Mouse (Mus musculus) lung, adult 18-20 months (tissue): Measurements from ENCODE around the gene Vtn.
A peak's percentile ranks its signal among the peaks of the same experiment; 100 is the strongest.

Experiments used
- DNase-seq, 2 experiments: peaks; one replicate each; pipeline ENCODE4 v3.0.0; 2022; ENCODE audit warnings: mixed read lengths in 2 of 2

The Vtn gene

DNA sequence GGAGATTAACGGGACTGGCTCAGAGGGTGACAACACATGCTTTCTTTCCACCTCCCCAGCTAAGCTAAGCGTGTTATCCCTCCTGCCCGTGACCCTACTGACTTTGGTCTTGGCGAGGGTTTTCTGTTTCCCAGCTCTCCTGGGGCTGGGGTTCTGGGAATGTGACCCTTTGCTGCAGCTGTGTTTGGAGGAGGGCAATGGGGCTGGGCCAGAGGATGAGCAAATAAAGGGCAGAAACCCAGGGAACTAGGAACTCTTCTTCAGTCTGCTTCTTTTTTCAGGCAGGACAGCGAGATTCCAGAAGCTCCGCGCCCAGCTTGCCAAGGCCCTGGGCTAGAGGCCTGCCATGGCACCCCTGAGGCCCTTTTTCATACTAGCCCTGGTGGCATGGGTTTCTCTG, at the start of gene Vtn:
Gene Vtn (plus strand): TSS at position 88 of the 400 bp plus-strand sequence.
- no peak for DNase-seq

DNA sequence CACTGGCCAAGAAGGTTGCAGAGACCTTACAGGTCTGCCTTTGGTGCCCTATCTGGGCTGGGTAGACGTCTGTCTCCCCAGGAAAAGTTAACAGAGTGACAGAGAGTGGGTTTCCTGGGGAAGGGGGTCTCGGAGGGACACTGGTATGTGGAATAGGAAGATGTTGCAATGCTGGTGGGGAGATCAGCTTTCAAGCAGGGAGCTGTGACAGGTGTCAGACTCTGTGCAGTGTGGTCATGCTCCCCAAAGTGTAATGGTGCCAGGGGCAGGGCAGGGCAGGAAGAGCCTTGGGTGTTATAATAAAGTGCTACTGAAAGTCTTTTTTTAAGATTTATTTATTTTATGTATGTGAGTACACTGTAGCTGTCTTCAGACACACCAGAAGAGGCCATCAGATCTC, 48.6 kb upstream of the Vtn start:
- no peak for DNase-seq

DNA sequence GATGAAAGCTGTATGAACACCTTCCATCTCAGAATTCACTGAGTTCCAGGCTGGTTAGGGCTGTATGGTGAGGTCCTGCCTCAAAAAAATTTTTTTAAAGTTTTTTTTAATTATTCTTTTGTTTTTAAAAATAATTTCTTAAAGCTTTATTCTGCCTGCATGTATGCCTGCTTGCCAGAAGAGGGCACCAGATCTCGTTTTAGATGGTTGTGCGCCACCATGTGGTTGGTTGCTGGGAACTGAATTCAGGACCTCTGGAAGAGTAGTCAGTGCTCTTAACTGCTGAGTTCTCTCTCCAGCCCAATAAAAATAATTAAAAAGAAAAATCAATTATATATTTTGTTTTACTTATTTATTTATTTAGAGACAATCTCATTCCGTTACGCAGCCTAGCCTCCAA, 45.2 kb upstream of the Vtn start:
- peak; percentile 64 to 67 for DNase-seq

DNA sequence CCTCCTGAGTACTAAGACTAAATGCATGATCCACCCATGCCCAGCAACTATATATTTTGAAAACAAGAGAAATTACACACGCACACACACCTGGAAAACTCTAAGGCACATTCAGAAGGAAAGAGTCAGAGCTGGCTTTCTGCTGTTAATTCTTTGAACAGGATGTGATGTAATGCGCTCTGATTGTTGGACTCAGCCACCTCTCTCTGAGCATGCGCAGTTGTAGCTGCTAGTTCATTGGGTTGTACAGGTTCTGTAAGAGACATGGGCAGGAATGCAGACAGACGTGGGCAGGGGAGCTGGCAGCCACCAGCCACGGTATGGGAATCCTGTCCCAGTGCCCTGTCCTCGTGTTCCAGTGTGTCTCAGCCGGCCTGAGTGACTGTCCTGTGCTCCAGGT, 44.6 kb upstream of the Vtn start:
- DNase-seq = no peak

DNA sequence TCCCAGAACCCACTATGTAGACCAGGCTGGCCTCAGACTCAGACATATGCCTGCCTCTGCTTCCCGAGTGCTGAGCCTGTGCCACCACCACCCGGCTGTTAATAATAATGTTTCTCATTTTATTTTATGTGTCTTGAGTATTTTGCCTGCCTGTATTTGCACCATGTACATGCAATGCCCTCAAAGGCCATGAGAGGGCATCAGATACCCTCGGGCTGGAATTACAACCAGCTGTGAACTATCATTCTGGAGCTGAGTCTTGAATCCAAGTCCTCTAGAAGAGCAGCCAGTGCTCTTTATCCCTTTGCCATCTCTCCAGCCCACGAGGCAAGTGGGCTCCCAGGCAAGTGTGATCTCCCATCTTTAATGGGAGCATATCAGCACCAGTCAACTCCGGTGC, 43.6 kb upstream of the Vtn start:
- peak; percentile 29 to 32 for DNase-seq

DNA sequence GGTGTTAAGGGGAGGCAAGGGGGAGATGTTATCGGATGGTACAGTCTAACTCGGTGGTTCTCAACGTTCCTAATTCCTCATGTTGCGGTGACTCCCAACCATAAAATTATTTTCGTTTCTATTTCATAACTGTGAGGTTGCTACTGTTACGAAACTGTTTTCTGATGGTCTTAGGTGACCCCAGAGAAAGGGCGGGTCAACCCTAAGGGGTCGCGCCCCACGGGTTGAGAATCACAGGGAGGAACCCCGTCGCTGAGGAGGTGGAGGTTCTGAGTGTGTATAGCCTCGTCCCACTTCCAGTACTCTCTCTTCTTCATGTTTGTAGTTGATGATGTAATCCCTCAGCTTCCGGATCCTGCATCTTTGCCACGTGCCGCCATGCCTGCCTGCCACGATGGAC, 40.2 kb upstream of the Vtn start:
- DNase-seq = no peak

DNA sequence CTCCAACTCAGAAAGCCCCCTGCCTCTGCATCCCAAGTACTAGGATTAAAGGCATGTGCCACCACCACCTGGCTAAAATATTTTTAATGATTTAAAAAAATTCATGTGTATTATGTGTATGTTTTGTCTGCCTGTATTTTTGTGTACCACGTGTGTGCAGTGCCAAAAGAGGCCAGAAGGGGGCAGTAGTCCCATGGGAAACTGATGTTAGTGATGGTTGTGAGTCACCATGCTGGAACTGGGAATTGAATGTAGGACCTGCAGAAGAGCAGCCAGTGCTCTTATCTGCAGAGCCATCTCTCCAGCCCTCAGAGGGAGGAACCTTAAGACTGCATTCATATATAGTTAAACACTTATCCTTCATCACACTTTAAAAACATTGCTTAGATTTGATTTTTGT, 37.0 kb upstream of the Vtn start:
- DNase-seq = no peak

DNA sequence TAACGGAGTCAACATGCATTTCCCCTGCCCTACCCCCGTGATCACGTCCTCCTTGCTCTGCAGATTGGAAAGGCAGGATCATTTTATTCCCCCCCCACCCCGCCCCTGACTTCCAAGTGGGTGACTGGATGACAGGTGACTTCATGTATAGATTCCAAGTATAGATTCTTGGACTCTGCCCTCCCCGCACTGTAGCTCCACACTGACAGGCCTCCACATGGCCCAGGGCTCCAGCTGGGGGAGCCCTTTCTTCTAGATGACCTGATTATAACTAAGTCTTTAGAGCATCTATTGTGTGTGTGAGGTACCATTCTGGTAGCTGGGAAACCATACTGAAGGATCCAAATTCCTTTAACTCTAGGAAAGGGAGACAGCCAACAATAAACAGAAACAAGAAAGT, 36.2 kb upstream of the Vtn start:
- no peak for DNase-seq

DNA sequence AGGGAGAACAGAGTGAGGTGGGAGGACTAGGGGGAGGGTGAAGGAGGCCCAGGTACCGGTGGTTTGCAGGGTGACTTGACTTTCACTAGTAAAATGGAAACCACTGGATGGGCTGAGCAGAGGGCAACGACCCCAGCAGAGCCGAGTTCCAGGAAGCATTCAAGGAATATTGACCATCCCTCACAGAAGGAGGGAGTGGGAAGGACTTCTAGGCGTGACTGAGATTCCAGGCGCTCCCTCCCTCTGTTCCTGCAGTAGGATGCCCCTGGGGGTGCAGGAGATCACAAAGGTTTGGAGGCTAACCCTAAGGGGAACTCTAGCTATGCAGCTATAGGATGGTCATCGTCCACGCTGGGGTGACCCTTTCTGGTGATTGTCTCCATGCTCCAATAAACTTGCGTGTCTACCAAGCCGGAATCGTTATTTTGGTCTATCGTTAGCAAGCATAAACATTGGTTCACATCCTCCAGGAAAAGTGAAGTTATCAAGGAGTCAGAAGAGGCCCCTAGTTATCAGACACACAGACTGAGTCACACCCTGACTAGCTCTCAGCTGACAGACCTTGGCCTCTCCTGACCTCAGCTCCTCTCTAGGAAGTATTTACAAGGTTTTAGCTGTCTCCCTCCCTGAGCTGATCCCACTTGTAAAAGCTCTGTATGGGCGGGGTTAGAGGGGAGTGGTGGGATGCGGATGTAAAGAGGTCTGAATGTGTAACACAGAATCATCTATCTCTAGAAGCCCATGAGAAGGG, 35.4 kb upstream of the Vtn start:
- DNase-seq = no peak

DNA sequence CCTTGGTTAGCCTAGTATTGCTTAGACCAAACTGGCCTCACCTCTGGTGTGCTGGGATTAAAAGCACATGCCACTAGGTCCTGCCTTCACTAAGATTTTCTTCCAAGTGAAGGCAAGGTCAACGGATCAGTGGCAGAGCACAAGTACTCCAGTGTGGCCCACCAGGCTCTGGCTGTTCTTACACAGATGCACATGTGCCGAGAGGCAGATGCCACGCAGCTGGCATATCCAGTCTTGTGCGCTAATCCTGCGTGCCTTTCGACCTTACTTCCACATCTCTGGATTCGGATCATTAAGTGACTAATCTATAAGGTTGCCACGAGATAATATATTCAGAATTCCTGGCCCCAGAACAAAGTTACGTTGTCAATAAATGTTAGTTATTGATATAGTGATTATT, 33.8 kb upstream of the Vtn start:
- DNase-seq = no peak

DNA sequence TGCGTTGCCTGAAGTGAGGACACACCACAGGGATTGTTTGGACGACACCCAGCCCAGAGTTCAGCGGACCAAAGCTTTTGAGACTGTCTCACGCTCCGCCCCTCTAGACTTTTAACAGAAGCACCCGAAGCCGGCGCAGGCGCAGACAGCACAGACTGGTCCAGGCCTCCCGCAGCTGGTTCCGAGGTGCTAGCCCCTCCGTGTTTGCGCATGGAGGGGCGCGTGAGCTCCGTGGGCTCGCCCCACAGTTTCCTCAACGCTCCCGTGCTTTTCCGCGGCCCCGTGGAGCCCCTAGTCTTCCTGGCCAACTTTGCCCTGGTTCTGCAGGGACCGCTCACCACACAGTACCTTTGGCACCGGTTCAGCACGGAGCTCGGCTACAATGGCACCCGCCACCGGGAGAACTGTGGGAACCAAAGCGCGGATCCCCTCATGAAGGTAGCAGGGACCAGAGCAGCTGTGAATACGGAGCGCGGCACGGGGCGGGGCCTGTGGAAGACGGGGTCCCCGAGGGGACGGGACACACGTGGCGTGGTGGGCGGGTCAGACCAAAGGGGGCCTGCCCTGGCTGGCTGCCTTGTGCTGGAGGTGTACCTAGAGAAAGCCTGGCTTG, 33.2 kb upstream of the Vtn start, which contains the start of gene Slc46a1:
Gene Slc46a1 (plus strand): TSS at position 130 of the 613 bp plus-strand sequence.
- DNase-seq = peak; percentile 81 to 86

DNA sequence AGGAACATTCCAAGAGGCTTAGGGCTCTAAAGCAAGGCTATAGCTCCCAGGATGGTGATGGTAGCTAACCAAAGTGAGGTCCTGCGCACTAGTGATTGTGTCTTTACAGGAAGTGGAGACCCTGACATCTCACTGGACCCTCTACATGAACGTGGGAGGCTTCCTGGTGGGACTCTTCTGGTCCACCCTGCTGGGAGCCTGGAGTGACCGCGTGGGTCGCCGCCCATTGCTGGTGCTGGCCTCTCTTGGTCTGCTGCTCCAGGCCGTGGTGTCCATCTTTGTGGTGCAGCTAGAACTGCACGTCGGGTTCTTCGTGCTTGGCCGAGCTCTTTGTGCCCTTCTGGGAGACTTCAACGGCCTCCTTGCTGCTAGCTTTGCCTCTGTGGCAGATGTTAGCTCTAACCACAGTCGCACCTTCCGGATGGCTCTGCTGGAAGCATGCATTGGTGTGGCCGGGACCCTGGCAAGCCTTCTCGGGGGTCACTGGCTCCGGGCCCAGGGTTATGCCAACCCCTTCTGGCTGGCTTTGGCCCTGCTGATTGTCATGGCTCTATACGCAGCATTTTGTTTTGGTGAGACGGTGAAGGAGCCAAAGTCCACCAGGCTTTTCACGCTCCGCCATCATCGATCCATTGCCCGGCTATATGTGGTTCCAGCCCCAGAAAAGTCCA, 32.5 kb upstream of the Vtn start:
- no peak for DNase-seq

DNA sequence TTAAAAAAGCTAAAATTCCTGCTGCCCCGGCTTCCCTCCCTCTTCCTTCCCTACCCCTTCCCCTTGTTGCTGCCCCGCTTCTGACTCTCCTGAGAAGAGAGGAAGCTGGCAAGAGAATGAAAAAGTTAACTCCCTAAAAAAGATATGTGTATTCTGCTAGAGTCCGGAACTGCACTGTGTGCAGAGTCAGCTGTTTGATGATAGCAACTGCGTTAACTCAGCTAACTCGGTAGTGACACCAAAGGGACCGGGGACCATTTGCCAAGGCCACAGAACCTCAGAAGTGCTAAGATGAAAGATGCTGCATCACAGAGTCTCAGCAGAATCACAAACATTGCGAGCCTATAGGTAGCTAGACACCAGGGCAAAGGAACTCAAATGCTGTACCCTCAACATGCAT, 31.4 kb upstream of the Vtn start:
- no peak for DNase-seq

DNA sequence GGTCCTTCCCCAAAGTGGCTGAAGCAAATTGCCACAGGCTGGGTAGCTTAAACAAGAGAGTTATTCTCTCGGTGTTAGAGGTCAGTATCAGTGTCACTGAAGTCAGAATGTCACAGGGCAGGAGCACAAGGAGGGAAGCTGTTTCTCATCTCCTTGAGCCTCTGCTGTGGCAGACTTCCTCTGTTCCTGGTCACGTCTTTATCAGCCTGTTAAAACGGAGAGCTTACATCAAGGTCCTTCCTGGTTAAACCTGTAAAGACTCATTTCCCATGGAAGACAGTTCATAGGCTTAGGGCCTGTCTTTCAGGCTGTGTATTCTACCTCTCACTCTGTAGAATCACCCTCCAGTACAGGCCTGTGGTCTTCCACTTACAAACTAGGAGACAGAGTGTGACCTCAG, 31.0 kb upstream of the Vtn start:
- no peak for DNase-seq

DNA sequence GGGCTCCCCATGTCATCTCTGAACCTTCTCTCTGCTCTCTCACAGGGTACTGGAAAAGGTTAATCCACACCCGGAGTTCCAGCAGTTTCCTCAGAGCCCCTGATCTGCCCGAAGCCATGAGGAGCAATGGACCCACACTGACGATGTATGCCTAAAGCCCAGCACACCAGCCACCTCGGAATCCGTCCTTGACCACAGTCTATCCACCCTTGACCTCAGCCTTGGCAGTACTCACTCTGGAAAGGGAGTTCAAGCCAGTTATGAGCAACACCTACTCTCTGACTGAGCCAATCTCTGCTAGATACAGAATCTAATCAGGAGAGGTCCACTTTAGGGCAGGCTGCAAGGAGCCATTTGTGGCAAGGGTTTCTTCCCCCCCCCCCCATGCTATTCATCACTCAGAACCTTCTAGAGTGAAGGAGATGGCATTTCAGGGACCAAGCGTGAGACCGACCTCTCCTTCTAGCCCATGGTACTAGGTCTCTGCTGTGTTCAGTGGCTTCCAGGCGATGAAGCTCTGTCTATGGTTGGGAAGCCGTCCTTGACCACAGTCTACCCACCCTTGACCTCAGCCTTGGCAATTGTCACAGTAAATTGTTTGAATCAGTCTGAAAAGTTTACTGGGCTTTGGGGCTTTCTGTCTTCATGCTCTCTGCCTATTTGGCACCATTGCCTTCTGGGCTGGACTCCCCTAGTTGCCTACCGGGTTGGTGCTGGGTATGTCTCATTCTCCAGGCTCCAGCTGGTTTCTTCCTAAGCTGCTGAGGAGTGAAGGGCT, 27.4 kb upstream of the Vtn start:
- DNase-seq = no peak

DNA sequence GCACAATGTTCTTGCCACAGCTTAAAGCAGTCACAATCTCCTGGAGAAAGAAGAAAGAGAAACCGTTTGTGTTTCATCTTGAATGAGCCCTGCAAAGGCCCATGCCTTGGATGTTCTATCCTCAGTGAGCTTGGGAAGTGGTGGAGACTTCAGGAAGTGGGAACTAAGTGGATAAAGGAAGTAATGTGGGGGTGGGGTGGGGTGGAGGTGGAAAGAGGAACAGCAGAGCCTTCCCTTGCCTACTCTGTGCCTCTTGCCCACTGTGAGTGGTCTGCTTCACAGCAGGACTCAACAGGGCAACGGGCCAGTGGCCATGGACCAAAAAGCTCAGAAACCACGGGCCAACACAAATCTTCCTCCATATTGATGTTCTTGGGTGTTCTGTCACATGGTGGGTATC, 23.6 kb upstream of the Vtn start:
- DNase-seq = no peak

DNA sequence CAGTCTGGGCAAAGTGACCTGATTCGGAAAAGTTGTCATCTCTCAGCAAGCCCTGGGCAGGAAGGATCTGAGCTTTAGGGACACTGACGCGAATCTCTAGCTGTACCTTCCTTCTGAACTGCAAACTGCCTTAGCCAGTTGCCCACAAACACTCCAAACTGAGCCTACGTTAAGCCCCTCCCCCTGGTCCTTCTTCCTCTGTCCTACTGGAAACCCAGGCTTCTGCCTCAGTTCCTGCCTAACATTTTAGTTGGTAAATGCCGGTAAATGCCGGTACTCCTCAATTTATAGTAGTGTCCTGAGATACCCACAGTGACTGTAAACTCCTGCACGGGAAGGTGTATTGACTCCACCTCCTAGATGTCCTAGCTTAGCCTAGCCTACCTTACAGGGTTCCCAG, 15.3 kb upstream of the Vtn start:
- DNase-seq = no peak

DNA sequence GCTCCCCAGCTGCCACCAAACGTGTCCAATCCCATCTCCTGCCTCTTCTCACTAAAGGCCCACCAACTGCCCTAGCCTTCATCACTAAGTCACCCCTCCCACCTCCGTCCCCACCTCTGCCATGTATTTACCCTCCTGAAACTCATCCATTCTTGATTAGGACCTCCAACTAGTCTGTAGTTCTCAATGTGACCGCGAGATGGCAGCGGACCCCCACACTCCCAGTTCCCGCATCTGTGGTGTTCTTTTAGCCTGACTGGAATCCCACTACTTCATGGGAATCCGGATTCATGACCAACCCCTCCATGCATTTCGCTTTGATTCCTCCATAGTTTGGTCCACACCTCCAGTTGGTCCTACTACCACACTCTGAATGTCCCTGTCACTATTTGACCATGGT, 10.7 kb upstream of the Vtn start:
- peak; percentile 60 to 67 for DNase-seq

DNA sequence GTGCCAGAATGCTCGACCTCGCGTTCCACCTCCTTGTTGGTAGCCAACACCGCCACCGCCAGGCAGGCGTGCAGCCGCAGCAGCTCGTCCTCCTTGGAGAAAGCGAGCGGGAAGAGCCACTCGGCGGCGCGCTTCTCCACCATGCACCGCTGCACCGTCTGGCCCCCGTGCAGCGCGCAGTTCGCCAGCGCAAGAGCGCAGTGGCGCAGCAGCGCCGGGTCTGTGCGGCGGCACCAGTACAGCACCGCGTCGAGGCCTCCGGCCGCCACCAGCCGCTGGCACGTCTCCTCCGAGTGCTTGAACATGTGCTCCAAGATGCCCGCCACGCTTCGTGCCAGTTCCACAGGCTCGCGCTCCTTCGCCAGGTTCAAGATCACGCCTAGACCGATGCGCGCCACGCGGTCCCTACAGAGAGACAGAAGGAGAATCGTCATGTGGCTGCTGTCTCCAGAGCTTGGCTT, 8.1 kb upstream of the Vtn start:
- no peak for DNase-seq

DNA sequence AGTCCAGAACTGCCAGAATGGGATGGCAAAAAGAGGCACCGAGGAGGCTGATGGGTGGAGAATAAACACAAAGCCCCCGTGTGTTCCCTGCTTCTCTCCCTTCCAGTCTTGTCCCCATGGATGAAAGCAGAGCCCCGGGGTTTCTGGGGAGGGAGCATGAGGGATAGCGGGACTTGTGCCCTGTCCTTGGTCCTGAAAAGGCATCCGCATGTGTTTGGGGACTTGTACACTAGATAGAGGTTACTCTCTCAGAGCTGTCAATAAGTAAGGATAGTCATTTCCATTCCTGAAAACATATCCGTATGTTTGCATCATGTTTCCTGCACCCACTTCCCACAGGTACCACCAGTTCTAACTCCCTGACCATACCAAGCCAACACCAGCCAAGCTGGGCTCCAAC, 3.0 kb upstream of the Vtn start:
- DNase-seq = peak in 1 of 2 experiments; percentile 11

DNA sequence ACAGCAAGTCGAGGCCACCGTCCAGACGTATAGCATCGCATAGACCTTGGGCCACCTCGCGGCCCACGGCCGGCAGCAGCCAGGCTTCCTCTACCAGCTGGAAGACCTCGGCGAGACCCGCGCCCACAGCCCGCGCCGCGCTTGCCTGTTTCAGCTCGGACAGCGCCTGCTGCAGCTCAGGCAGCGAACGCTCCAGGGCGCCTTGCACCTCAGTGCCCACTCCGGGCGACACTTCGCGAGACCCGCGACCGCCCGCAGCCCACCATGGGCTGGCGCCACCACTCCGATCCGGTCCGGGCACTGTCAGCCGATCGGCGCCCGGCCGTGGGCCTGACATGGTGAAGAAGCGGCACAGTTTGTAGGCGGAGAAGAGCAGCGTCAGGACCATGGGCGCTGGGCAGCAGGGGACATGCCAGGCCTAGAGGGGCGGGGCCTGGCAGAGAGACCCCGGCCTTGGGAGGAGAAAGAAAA, 1.8 kb upstream of the Vtn start:
- DNase-seq = no peak

DNA sequence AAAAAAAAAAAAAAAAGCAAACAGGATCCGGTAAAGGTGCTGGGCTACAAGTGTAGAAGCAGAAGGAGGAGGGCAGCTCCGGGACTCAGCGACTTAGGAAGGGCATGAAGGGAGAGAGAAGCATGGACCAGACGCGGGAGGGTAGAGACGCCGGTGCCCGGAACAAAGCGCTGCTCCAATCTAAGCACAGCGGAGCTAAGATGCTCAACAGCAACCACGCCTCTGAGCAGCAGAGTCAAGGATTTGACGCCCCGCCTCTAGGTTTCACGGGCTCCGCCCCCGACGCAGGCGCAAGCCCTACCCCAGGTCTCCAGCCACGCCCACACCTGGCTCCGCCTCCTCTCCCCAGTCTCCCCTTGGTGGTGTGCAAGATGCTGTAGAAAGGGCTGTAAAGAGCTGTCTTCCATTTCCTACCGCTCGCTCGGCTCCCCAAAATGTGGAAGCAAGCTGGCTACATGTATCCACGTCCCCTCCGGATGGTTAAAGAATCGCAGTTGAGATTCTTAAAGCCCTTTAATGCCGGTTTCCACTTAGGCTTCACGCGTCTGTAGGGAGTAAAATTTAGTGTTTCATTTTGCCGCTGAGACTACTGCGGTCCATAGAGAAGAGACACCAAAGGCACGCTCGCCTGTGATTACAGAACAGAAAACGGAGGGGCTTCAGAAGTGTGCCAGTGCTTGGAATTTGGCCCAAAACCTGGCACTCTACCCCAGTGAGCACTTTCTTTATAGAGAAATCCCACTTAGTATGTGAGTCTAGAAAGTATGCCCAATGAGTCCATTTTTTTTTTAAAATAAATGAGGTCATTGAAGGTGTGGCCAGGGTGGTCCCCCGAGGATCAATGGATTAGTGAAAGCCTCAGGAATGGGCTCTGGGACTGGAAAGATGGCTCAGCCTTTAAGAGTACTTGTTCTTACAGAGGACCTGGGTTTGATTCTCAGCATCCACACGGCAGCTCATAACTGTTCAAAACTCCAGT, 1.1 kb upstream of the Vtn start, which contains the start of gene Sarm1:
Gene Sarm1 (minus strand): TSS at position 211 of the 979 bp plus-strand sequence.
- peak; percentile 95 for DNase-seq
